Mouse (Mus musculus): ENCODE results near the gene Pinlyp.

- TF ChIP-seq CTCF (IDR thresholded peaks at IDR 0.05; ENCODE audit: low read depth, low read length) (no peak), TAL1 (conservative IDR thresholded peaks at IDR 0.05; ENCODE audit: low read depth, low read length) (no peak), GATA1 (IDR thresholded peaks at IDR 0.05; ENCODE audit: borderline replicate concordance, low read length) (no peak)
Observed at GRCm38 (mm10) chr7:24517077-24517476, 28.8 kb downstream of the Pinlyp start.

All from G1E (cell line).